Mouse (Mus musculus) forelimb bud, embryonic 11.5 days (tissue): ENCODE measurements around the gene Naa80.
A peak's percentile ranks its signal among the peaks of the same experiment; 100 is the strongest.

ENCODE experiments used
- DNase-seq: peaks from one replicate; pipeline ENCODE4 v3.0.0-alpha.2; 2012; ENCODE audit warnings: low read depth, low spot score

Naa80 gene

DNA sequence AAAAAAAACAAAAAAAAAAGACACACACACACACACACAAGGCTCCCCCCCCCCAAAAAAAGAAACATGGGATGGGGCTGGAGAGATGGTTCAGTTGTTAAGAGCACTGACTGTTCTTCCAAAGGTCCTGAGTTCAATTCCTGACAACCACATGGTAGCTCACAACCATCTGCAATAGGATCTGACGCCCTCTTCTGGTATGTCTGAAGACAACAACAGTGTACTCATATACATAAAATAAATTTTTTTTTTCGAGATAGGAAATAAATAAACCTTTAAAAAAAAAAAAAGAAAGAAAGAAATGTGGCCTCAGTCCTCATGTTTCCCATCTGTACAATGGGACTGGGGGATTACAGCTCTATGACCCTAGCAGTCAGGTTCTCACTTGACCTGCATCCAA is 38.8 kb downstream of the Naa80 start:
- no peak for DNase-seq

DNA sequence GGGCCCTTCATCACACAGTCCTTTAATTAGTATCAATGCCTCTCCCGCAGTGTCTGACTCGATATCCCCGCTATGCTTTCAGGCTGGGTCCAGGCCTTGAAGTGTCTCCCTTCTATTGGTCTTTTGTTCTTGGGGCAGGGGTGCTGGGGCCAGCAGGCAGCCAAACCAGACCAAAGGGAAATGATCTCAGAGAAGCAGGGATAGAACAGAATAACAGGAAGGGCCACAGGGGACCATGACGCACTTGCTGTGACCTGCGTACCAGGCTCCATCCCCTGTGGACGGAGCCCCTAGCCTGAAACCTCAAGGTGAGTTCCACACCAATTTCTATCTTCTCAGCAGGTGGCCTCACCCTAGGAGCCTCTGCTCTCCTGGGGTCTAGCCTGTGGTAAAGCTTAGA is 39.4 kb downstream of the Naa80 start:
- no peak for DNase-seq

GRCm38 (mm10) chr9:107618778-107619545 is 40.3 kb downstream of the Naa80 start:
- DNase-seq: no peak

DNA sequence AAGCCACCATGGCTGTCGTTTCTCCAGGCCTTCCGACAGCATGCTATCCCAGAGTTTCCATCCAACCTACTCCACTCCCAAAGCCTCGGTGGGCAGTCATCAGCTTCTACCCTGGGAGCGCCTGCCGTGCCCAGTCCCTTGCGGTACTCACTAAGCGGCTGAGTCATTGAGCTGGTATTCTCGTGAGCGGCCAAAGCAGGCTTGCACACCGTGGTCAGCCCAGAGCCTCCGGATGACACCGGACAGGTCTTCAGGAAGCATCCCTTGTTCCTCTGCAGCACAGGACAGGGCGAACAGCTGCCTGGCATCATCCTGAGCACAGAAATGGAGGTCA is 40.8 kb downstream of the Naa80 start:
- no peak for DNase-seq

DNA sequence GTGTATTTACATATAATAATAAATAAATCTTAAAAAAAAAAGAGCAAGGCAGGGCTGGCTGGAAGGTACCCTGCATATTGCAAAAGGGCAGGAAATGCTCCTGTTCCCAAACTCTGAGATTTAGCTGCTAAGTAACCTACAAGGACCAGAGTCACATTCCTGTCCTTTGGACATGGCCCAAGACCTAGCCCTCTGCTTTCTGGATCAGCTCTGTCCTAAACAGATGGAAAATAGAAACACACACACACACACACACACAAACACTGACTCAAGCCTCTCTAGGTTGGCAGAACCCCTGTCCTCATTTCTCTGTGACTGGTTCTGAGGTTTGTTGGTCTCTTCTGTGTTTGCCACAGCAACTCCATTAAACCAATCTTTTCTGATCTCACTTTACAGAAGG is 42.3 kb downstream of the Naa80 start:
- no peak for DNase-seq

DNA sequence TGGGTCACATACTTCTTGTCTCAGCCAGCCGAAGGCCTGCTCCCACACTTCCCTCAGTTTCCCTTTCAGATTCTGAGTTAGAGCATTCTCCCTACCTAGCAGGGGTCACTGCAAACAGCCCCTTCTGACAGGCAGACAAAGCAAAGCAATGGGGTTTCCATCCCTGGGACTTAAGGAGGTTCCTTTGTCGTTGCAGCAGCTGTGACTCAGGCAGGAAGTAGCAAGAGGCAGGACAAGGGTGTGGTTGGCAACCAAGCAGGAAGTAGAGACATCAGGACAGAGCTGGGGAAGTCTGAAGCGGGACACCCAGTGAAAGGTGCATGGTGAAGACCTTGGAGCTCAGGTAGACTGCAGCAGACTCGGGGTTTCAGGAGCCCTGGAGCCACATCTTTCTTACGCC is 45.9 kb downstream of the Naa80 start:
- DNase-seq: no peak

DNA sequence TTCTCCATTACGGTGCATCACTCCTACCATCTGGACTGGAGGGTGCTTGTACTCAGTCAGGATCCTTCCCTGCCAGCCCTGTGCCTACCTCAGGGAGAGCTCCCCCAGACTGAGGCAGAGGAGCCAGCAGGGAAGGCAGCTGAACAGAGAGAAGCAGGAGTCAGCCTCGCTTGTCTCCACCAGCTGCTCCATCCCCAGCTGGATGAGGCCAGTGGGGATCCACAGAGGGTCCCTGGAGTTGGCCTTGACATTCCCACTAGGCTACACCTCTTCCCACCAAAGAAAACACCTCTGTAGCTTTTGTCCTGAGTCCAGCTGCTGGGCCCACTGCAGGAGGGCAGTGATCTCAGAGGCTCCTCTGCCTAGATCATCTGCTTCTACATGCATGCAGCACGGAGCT is 46.3 kb downstream of the Naa80 start:
- no peak for DNase-seq

DNA sequence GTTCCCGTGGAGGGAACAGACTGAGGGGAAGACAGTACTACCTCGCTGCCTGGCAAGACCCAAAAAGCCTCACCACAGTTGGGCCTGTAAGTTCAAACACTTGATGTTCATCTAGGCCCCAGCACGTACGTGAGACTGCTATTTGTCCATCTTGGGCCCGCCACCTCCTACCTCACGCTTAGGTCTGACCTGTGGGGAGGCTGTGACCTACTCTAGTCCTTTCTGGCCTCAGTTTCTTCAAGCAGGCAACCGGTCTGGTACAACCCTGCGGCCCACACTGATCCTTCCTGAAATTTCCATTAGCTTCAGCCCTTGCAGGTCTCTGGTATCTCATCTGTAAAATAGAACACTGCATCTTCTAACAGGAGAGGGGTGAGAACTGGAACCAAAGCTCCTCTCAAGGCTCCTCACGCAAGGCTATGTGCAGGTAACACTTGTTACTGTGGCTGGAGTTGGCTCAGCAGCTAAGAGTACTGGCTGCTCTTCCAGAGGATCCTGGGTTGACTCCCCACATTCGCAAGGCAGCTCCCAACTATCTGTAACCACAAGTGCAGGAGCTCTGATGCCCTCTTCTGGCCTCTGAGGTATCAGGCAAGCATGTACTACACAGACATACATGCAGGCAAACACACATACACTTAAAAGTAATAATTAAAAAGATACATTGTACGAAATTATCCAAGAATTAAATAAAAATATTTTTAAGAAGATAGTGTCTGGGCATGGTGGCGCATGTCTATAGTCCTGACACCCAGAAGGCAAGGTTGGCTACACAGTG is 46.9 kb downstream of the Naa80 start:
- no peak for DNase-seq

- DNase-seq: no peak
Measured at GRCm38 (mm10) chr9:107626158-107626843, 47.6 kb downstream of the Naa80 start.

DNA sequence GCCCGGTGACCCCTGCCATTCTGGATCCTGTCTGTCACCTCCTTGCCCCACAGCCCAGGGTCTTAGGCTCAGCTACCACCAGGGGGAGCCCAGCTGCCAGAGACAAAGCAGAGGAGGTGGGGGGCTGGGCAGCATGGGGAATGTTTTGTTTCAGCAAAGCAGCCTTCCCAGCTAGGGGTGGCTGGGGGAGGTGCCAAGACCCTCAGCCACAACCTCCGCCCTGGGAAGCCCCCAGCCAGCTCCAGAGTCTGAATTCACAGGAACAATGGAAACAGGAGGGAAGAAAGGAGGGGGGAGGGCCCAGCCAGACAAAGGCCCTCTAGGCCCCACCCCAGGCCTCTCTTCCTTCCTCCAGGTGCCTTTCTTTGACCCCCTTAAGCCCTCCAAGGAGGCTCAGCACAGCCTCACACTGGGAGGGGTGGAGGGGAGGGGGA is 48.2 kb downstream of the Naa80 start:
- DNase-seq: peak; percentile 93

- no peak for DNase-seq
Measured at GRCm38 (mm10) chr9:107627387-107628255, 48.9 kb downstream of the Naa80 start.

- DNase-seq: no peak
Measured at GRCm38 (mm10) chr9:107628721-107629410, 50.2 kb downstream of the Naa80 start.

DNA sequence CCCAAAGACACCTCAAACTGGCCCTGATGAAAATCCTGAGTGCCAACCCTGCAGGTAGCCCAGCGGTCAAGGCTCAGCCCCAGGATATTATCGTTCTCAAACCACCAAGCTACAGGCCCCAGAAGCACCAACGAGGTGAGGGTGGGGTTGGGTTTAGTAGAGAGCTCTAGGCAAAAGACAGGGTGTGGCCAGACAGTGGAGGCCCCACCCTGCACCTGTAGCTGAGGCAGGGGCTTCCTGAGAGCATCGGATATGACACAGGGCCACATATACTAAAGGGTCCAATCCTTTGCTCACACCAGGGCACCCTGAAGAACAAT is 50.7 kb downstream of the Naa80 start:
- DNase-seq: no peak

DNA sequence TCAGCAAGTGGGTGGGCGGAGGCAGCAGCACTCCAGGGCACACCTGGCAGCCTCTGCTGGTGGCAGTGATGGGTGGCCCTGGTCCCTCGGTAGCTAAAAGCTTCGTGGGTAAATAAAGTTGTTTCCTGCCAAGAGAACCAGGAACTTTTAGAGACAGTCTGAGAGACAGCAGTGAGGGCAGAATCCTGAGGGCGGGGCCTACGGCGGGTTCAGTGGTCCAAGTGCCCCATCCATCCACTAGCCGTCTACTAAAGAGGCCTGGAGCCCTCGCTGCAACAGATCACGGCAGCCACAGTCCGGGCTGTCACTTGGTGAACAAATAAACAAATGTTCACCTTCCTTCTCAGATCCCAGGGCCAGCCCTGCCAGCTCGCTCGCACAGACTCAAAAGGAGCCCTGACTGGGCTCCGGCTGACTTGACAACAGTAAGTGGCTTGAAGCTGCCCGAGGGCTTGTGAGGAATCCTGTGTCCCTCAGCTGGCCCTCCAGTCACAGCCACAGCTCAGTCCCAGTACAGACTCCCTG is 51.3 kb downstream of the Naa80 start:
- DNase-seq: no peak

DNA sequence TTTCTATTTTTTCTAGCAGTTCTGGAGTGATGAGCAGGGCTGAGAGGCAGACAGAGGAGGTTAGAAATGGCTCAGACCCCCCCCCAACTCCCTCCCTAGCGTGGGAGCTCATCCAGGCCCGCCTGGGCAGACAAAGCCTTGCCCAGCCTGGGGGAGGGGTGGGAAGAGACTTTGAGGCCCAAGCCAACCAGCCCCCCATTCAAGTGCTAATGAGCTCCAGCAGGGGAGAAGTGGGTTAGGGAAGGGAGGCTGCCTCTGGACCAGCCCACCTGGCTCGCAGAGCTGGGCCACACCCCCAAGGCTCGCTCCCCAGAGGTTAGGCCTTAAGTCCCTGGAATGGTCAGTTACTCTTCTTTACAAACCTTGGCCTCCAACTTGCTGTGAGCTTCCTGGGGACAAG is 51.9 kb downstream of the Naa80 start:
- DNase-seq: peak; percentile 71

- DNase-seq: no peak
Measured at GRCm38 (mm10) chr9:107631311-107631826, 52.7 kb downstream of the Naa80 start.

- DNase-seq: no peak
Measured at GRCm38 (mm10) chr9:107631861-107632260, 53.2 kb downstream of the Naa80 start.

DNA sequence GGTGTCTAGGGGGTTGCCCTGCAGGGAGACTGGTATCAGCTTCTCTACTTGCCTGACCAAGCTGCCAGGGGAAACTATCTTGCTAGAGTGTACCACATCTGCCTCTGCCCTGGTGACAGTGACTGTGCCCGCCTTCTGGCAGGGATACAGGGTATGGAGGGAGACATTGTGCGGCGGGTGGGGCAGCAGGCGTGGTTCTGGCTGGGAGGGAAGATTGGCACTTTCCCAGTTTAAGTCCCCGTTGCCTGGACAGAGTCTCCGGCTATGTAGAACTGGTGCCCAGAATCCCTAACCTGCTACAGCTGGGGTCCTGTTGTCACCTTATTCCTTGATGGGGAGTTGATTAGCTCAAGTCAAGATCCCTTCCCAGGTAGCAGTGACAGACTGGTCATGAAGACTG is 53.8 kb downstream of the Naa80 start:
- no peak for DNase-seq

DNA sequence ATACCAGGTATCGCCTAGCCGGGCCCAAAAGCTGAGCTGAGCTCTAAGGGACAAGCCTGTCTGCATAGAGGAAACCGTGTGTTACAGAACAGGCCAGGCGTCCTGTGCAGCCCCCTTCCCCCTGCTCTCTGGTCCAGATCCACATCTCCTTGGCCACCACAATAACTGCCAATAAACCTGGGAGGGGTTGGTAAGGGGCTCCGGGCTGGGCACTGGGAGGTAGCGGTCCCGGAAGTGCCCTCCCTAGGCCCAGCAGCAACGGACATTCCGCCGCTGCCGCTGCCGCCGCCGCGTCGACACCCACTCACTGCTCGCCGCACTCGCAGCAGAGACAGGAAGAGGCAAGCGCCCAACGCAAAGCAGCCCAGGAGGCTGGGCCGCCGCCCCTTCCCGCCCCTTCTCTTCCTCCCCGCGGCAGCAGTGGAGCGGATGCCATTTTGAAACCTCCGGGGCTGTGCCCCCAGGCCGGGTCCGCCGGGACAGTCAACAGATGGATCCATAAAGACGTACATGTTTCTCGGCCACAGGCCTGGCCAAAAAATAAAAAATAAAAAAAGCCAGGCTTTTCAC is 54.5 kb downstream of the Naa80 start:
- DNase-seq: peak; percentile 59
